Mouse (Mus musculus): ENCODE results near the gene Fus. TPM values are rescaled to one million over a fixed set of nuclear protein-coding genes. Genes with fewer than 3 reads are reported as not detected.
"Not testable (repeated sequence)": the region's sequence is repeated elsewhere in the genome, so short reads cannot be mapped to it uniquely, and the experiment has no call there.

The Fus gene
- polyA plus RNA-seq, 1 experiment from 2014 or later = 215 TPM

- H3K4me1 ChIP-seq (ENCODE audit: control insufficient read depth, insufficient read depth, low read length) = peaks cover 42% of the 10 kb centered on the region
- H3K27ac ChIP-seq (ENCODE audit: low read length) = peak overlapping the region; percentile 69
- H3K4me2 ChIP-seq (ENCODE audit: low read depth, low read length) = peak overlapping the region; percentile 96
- WGBS = under 1% methylated on average over 38 of the region's 38 CpGs
- H3K9ac ChIP-seq (ENCODE audit: low read depth, low read length) = peak overlapping the region; percentile 89
- H3K27me3 ChIP-seq (replicated peaks; ENCODE audit: control insufficient read depth, insufficient read depth, low read length) = no peaks in the 10 kb centered on the region
- H3K9me3 ChIP-seq (ENCODE audit: control insufficient read depth, low read length) = no peaks in the 10 kb centered on the region
- H3K4me3 ChIP-seq (ENCODE audit: low read length) = peak overlapping the region; percentile 79
- peak; percentile 49 for ATAC-seq
- H3K36me3 ChIP-seq (ENCODE audit: control insufficient read depth, insufficient read depth, low read length) = no peaks in the 10 kb centered on the region
Measured at GRCm38 (mm10) chr7:127935748-127936159, 31.5 kb upstream of the Fus start.

DNA sequence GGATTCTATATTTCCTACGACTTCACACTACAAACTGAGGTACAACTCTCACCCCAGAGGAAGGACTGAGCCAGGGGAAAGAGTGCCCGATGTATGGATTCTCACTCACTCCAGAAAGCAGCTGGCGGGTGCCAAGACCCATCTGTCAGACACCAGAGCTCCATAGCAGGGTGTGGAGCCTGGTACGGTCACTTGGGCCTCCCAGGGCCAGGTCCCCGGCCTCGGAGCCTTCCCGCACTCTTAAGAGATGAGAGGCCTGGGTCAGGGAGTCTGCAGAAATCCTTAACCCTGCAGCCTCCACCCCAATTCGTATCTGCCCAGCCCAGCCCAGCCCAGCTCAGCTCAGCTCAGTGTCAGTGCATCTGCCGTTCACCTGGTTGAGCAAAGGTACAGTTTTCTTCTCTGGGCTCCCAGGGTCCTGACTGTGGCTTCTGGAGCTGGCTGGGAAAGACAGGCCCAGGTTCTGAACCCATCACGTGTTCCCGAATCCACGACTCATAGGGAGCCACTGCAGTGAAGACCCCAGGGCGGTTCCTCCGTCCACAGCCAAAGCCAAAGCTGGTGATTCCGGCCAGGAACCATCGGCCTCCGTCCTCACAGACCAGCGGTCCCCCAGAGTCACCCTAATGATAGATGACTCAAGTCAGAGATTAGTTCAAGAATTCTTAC lies 30.9 kb upstream of the Fus start:
- Histone ChIP-seq H3K27me3 (replicated peaks; ENCODE audit: control insufficient read depth, insufficient read depth, low read length) (no peaks in the 10 kb centered on the region), H3K36me3 (ENCODE audit: control insufficient read depth, insufficient read depth, low read length) (no peaks in the 10 kb centered on the region), H3K4me1 (ENCODE audit: control insufficient read depth, insufficient read depth, low read length) (peaks cover 39% of the 10 kb centered on the region), H3K4me2 (ENCODE audit: low read depth, low read length) (peak overlapping the region; percentile 96), H3K4me3 (ENCODE audit: low read length) (peak overlapping the region; percentile 79), H3K27ac (ENCODE audit: low read length) (peak overlapping the region; percentile 69; the same call in 1 of the 2 replicates), H3K9ac (ENCODE audit: low read depth, low read length) (peak overlapping the region; percentile 89), H3K9me3 (ENCODE audit: control insufficient read depth, low read length) (no peaks in the 10 kb centered on the region)
- no peak for ATAC-seq
- WGBS = 51% methylated on average over 18 of the region's 18 CpGs

DNA sequence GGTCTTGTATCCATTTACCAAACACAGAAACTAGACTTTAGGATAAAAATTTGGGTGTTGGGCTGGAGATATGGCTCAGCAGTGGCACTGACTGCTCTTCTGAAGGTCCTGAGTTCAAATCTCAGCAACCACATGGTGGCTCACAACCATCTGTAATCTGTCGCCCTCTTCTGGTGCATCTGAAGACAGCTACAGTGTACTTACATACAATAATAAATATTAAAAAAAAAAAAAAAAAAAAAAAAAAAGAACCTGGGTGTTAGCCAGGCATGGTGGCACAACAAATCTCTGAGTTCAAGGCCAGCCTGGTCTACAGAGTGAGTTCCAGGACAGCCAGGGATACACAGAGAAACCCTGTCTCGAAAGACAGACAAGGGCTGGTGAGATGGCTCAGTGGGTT lies 25.2 kb upstream of the Fus start:
- H3K4me3 ChIP-seq (ENCODE audit: low read length) = not testable (repeated sequence)
- 53% methylated on average over 2 of the region's 2 CpGs for WGBS

GRCm38 (mm10) chr7:127944614-127945013 lies 22.6 kb upstream of the Fus start:
- H3K27me3 ChIP-seq (replicated peaks; ENCODE audit: control insufficient read depth, insufficient read depth, low read length) = peaks cover 13% of the 10 kb centered on the region
- H3K4me3 ChIP-seq (ENCODE audit: low read length) = peak overlapping the region; percentile 9; the same call in 1 of the 2 replicates
- ATAC-seq = peak; percentile 54; the same call in 1 of the 2 replicates
- no peaks in the 10 kb centered on the region for H3K9me3 ChIP-seq (ENCODE audit: control insufficient read depth, low read length)
- peak overlapping the region; percentile 26 for H3K4me2 ChIP-seq (ENCODE audit: low read depth, low read length)
- H3K4me1 ChIP-seq (ENCODE audit: control insufficient read depth, insufficient read depth, low read length) = peaks cover 11% of the 10 kb centered on the region; the same call in 1 of the 2 replicates
- H3K9ac ChIP-seq (ENCODE audit: low read depth, low read length) = peak overlapping the region; percentile 22
- H3K27ac ChIP-seq (ENCODE audit: low read length) = no peak overlapping the region
- 7% methylated on average over 23 of the region's 23 CpGs for WGBS
- no peaks in the 10 kb centered on the region for H3K36me3 ChIP-seq (ENCODE audit: control insufficient read depth, insufficient read depth, low read length)

More for the DNA sequence above, 25.2 kb upstream of the Fus start:
- not testable (repeated sequence) for ATAC-seq; H3K9ac ChIP-seq (ENCODE audit: low read depth, low read length); H3K27ac ChIP-seq (ENCODE audit: low read length); H3K4me1 ChIP-seq (ENCODE audit: control insufficient read depth, insufficient read depth, low read length); H3K36me3 ChIP-seq (ENCODE audit: control insufficient read depth, insufficient read depth, low read length); H3K4me2 ChIP-seq (ENCODE audit: low read depth, low read length); H3K9me3 ChIP-seq (ENCODE audit: control insufficient read depth, low read length)
- H3K27me3 ChIP-seq (replicated peaks; ENCODE audit: control insufficient read depth, insufficient read depth, low read length) = peaks cover 13% of the 10 kb centered on the region

DNA sequence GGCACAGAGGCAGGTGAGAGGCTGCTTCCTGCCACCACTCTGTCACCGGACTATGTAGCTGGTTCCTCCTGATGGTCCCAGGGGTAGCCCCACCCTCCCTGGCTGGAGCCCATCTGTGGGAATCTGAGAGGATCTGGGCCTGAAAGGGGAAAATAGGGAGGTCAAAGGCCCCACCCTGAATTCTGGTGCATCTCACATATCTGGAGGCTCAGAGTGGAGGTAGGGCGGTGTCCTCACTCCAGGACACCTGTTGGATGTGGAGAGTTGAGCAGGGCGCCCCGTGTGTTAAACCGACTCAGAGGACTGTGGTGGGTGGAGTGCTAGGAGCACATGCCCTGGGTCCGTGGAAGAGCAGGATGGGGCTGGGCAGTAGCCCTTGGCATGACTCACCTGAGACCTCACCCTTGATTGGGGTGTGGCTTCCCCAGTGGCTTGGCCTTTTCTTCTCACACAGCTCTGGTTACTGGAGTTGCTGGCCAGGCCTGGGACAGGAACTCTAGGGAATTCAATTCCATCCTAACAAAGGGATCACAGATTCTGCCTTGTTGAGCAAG lies 20.7 kb upstream of the Fus start, which contains the start of gene Prss36:
Prss36 (minus strand) TSS at position 256 of the 554 bp plus-strand sequence.
- Histone ChIP-seq H3K4me2 (ENCODE audit: low read depth, low read length) (no peak within 1 kb of the TSS), H3K9me3 (ENCODE audit: control insufficient read depth, low read length) (no peaks in the 10 kb centered on the region), H3K27me3 (replicated peaks; ENCODE audit: control insufficient read depth, insufficient read depth, low read length) (peaks cover 13% of the 10 kb centered on the region), H3K4me3 (ENCODE audit: low read length) (no peak within 1 kb of the TSS), H3K4me1 (ENCODE audit: control insufficient read depth, insufficient read depth, low read length) (peaks cover 11% of the 10 kb centered on the region; the same call in 1 of the 2 replicates), H3K9ac (ENCODE audit: low read depth, low read length) (no peak within 1 kb of the TSS), H3K36me3 (ENCODE audit: control insufficient read depth, insufficient read depth, low read length) (no peaks in the 10 kb centered on the region), H3K27ac (ENCODE audit: low read length) (no peak within 1 kb of the TSS)
- peak; percentile 83 for ATAC-seq
- WGBS = 64% methylated on average over 6 of the region's 6 CpGs

GRCm38 (mm10) chr7:127952864-127953581 lies 14.2 kb upstream of the Fus start:
- no peak overlapping the region for H3K9ac ChIP-seq (ENCODE audit: low read depth, low read length)
- H3K36me3 ChIP-seq (ENCODE audit: control insufficient read depth, insufficient read depth, low read length) = no peaks in the 10 kb centered on the region
- no peak overlapping the region for H3K4me2 ChIP-seq (ENCODE audit: low read depth, low read length)
- no peak for ATAC-seq
- no peaks in the 10 kb centered on the region for H3K9me3 ChIP-seq (ENCODE audit: control insufficient read depth, low read length)
- H3K4me1 ChIP-seq (ENCODE audit: control insufficient read depth, insufficient read depth, low read length) = 0 out of 2 replicates have a peak, but pooled peaks cover 2% of the 10 kb centered on the region
- H3K27me3 ChIP-seq (replicated peaks; ENCODE audit: control insufficient read depth, insufficient read depth, low read length) = no peaks in the 10 kb centered on the region
- no peak overlapping the region for H3K4me3 ChIP-seq (ENCODE audit: low read length)
- H3K27ac ChIP-seq (ENCODE audit: low read length) = no peak overlapping the region
- WGBS = 46% methylated on average over 13 of the region's 13 CpGs

GRCm38 (mm10) chr7:127959364-127959763 lies 7.9 kb upstream of the Fus start:
- ATAC-seq = no peak
- Histone ChIP-seq H3K4me2 (ENCODE audit: low read depth, low read length) (no peak overlapping the region), H3K36me3 (ENCODE audit: control insufficient read depth, insufficient read depth, low read length) (no peaks in the 10 kb centered on the region), H3K4me1 (ENCODE audit: control insufficient read depth, insufficient read depth, low read length) (no peaks in the 10 kb centered on the region), H3K4me3 (ENCODE audit: low read length) (no peak overlapping the region), H3K27me3 (replicated peaks; ENCODE audit: control insufficient read depth, insufficient read depth, low read length) (no peaks in the 10 kb centered on the region), H3K9ac (ENCODE audit: low read depth, low read length) (no peak overlapping the region), H3K9me3 (ENCODE audit: control insufficient read depth, low read length) (no peaks in the 10 kb centered on the region), H3K27ac (ENCODE audit: low read length) (no peak overlapping the region)
- WGBS = 56% methylated on average over 5 of the region's 5 CpGs

DNA sequence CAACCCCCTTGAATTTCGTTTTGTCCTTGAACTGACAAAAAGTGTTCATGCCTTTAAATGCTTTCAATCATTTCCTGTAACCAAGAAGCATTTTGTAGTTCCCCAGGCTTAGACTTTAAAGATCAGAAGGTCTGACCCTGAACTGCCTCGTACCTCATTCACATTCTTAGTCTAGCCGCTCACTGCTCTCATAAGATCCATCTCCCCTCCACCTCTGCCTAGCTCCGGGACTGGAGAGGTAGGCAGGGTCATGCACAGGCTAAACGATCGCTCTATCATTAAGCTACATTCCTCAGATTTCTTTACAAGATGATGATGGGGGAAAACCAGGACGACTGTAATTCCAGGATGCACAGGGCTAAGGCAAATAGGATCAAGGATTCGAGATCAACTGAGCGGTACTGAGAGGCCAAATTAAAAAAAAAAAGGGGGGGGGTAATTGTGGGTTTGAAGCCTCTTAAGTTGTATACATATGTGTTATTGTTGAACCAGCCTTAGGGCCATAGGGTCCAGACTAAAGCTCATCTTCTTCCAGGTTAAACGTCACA lies 812 bp upstream of the Fus start:
- H3K4me1 ChIP-seq (ENCODE audit: control insufficient read depth, insufficient read depth, low read length) = peaks cover 12% of the 10 kb centered on the region
- H3K27me3 ChIP-seq (replicated peaks; ENCODE audit: control insufficient read depth, insufficient read depth, low read length) = no peaks in the 10 kb centered on the region
- 12% methylated on average over 10 of the region's 10 CpGs for WGBS
- H3K9ac ChIP-seq (ENCODE audit: low read depth, low read length) = peak overlapping the region; percentile 99
- peak; percentile 17 for ATAC-seq
- no peaks in the 10 kb centered on the region for H3K9me3 ChIP-seq (ENCODE audit: control insufficient read depth, low read length)
- peaks cover 8% of the 10 kb centered on the region; the same call in 1 of the 2 replicates for H3K36me3 ChIP-seq (ENCODE audit: control insufficient read depth, insufficient read depth, low read length)
- H3K4me3 ChIP-seq (ENCODE audit: low read length) = peak overlapping the region; percentile 95
- H3K4me2 ChIP-seq (ENCODE audit: low read depth, low read length) = peak overlapping the region; percentile 73
- H3K27ac ChIP-seq (ENCODE audit: low read length) = peak overlapping the region; percentile 98

All from intestine, embryonic 16.5 days (tissue).